Mouse (Mus musculus) CH12.LX (cell line): ENCODE results near the gene D630036H23Rik. TPM values are rescaled to one million over a fixed set of nuclear protein-coding genes. Genes with fewer than 3 reads are reported as not detected.

ENCODE experiments used
- DNase-seq: peaks from one replicate; pipeline ENCODE4 v3.0.0-alpha.2; 2013; ENCODE audit errors: extremely low read depth
- H3K27ac ChIP-seq: 2 replicates; pipeline ENCODE4 v1.5.1; 2012; ENCODE audit warnings: low read depth, mild to moderate bottlenecking, control low read depth, moderate library complexity; ENCODE audit not compliant: insufficient read depth
- H3K27me3 ChIP-seq: replicated peaks from 2 replicates; pipeline ENCODE3; 2012; ENCODE audit warnings: inconsistent platforms
- H3K36me3 ChIP-seq, 2 experiments: replicated peaks in 1 of 2; 2 replicates each; pipeline versions ENCODE3 to v1.6.1; 2012; ENCODE audit warnings: inconsistent platforms in 1 of 2, low read length in 1 of 2, mild to moderate bottlenecking in 1 of 2, mixed read lengths in 1 of 2, moderate library complexity in 1 of 2; ENCODE audit not compliant: control insufficient read depth in 1 of 2, insufficient read depth in 1 of 2
- H3K4me1 ChIP-seq, 2 experiments: 2 replicates each; pipeline ENCODE4 v1.6.1; 2012; ENCODE audit warnings: inconsistent platforms in 1 of 2, moderate library complexity in 1 of 2; ENCODE audit not compliant: insufficient read depth in 2 of 2, control insufficient read depth in 1 of 2
- H3K4me2 ChIP-seq: 2 replicates; pipeline ENCODE4 v1.6.1; 2012; ENCODE audit warnings: low read depth, mild to moderate bottlenecking, control low read depth; ENCODE audit not compliant: poor library complexity, insufficient read depth, severe bottlenecking
- H3K4me3 ChIP-seq, 3 experiments: fragments of 150-350 bp in 1 of 3; sonication (generic) in 1 of 3; replicated peaks in 1 of 3; 2 replicates each; pipeline versions ENCODE3 to v1.5.1; 2011 to 2012; ENCODE audit warnings: low read depth in 2 of 3, low read length in 2 of 3, mild to moderate bottlenecking in 2 of 3, moderate library complexity in 2 of 3, control low read depth in 1 of 3, improper control_type of control experiment in 1 of 3, inconsistent platforms in 1 of 3, mixed read lengths in 1 of 3; ENCODE audit not compliant: poor library complexity in 1 of 3
- H3K79me2 ChIP-seq: replicated peaks from 2 replicates; pipeline ENCODE4 v1.6.1; 2012; ENCODE audit warnings: mild to moderate bottlenecking, moderate library complexity; ENCODE audit not compliant: control insufficient read depth, poor library complexity, insufficient read depth, severe bottlenecking; ENCODE audit errors: extremely low read depth
- H3K9ac ChIP-seq: 2 replicates; pipeline ENCODE4 v1.6.1; 2012; ENCODE audit warnings: low read depth, mild to moderate bottlenecking, control low read depth, moderate library complexity; ENCODE audit not compliant: insufficient read depth
- H3K9me3 ChIP-seq: replicated peaks from 2 replicates; pipeline ENCODE3; 2012; ENCODE audit warnings: low read length, inconsistent platforms, mixed read lengths
- BHLHE40 ChIP-seq: IDR thresholded peaks from 2 replicates; pipeline ENCODE4 v1.6.1; 2011; ENCODE audit warnings: mild to moderate bottlenecking, low read depth, low read length, improper control_type of control experiment
- CHD1 ChIP-seq: IDR thresholded peaks from 2 replicates; pipeline ENCODE4 v1.6.1; 2012; ENCODE audit warnings: low read depth, low read length, improper control_type of control experiment, inconsistent platforms
- CHD2 ChIP-seq: IDR thresholded peaks from 2 replicates; pipeline ENCODE4 v1.6.1; 2011; ENCODE audit warnings: low read length, improper control_type of control experiment
- E2F4 ChIP-seq: IDR thresholded peaks from 2 replicates; pipeline ENCODE4 v1.6.1; 2011; ENCODE audit warnings: low read depth, low read length, improper control_type of control experiment; ENCODE audit not compliant: insufficient replicate concordance
- EP300 ChIP-seq: IDR thresholded peaks from 2 replicates; pipeline ENCODE4 v1.6.1; 2011; ENCODE audit warnings: low read length, improper control_type of control experiment
- JUN ChIP-seq: IDR thresholded peaks from 2 replicates; pipeline ENCODE4 v1.6.1; 2011; ENCODE audit warnings: low read depth, mild to moderate bottlenecking, low read length, improper control_type of control experiment, moderate library complexity; ENCODE audit not compliant: insufficient read depth
- JUND ChIP-seq: conservative IDR thresholded peaks from 2 replicates; pipeline ENCODE4 v1.6.1; 2011; ENCODE audit warnings: low read depth, low read length, improper control_type of control experiment
- KAT2A ChIP-seq: IDR thresholded peaks from 2 replicates; pipeline ENCODE4 v1.6.1; 2012; ENCODE audit warnings: low read length, improper control_type of control experiment, inconsistent platforms; ENCODE audit not compliant: insufficient replicate concordance
- MAFK ChIP-seq: IDR thresholded peaks from 2 replicates; pipeline ENCODE4 v1.6.1; 2011; ENCODE audit warnings: low read length, improper control_type of control experiment; ENCODE audit not compliant: insufficient replicate concordance
- PAX5 ChIP-seq: IDR thresholded peaks from 2 replicates; pipeline ENCODE4 v1.6.1; 2012; ENCODE audit warnings: low read length, inconsistent platforms, mixed read lengths
- ZC3H11A ChIP-seq: IDR thresholded peaks from 2 replicates; pipeline ENCODE4 v1.6.1; 2012; ENCODE audit warnings: low read depth, mild to moderate bottlenecking, inconsistent platforms, low read length, improper control_type of control experiment
- ZKSCAN1 ChIP-seq: IDR thresholded peaks from 2 replicates; pipeline ENCODE4 v1.6.1; 2012; ENCODE audit warnings: low read depth, inconsistent platforms, low read length, improper control_type of control experiment, borderline replicate concordance
- ZNF384 ChIP-seq: IDR thresholded peaks from 2 replicates; pipeline ENCODE4 v1.6.1; 2012; ENCODE audit warnings: low read depth, low read length, improper control_type of control experiment, inconsistent platforms
- dilution Hi-C: fragments of 300-500 bp; cut with MboI; formaldehyde crosslinking; loops from 2 replicates; pipeline ENCODE4 v1.14.3; 2020; ENCODE audit warnings: low sequenced_read_pairs; ENCODE audit not compliant: extremely low pct_unique_long_range_greater_than_20kb, extremely low pct_ligation_motif_present
- in situ Hi-C: fragments of 300-500 bp; cut with MboI; formaldehyde crosslinking; loops from 3 replicates; pipeline ENCODE4 v1.14.3; 2019; ENCODE audit warnings: low sequenced_read_pairs, low pct_ligation_motif_present, low pct_unique_long_range_greater_than_20kb, mixed read lengths
- polyA plus RNA-seq: library from polyadenylated mRNA; unstranded; fragments of >175 nt; gene quantifications from 2 replicates; pipeline ENCODE4 v1.2.1, GENCODE M21; 2012; ENCODE audit warnings: low read depth; ENCODE audit not compliant: insufficient read length
- total RNA-seq, 2 experiments: library from RNA; depleted of rRNA; stranded (reverse); fragments of 300-350 nt in 1 of 2; fragments of >200 nt in 1 of 2; gene quantifications; 2 replicates each; pipeline ENCODE4 v1.2.3; 2012 to 2014

D630036H23Rik gene
- total and polyA plus RNA-seq, 3 experiments = 0.25 TPM; not detected in 2

- Histone ChIP-seq H3K27me3 (no peaks in the 10 kb centered on the region), H3K9me3 (no peaks in the 10 kb centered on the region), H3K4me2 (peak overlapping the region; percentile 93), H3K36me3 (no peaks in the 10 kb centered on the region), H3K79me2 (no peaks in the 10 kb centered on the region), H3K27ac (no peak overlapping the region), H3K4me3 (no peak overlapping the region), H3K9ac (peak overlapping the region; percentile 23), H3K4me1 (no peaks in the 10 kb centered on the region; a peak in 1 of 4 replicates)
- DNase-seq = no peak
- dilution Hi-C loops (no loop called here), in situ Hi-C loops (no loop called here)
- no peak for TF ChIP-seq JUND
- TF ChIP-seq CHD1 = no peak
- no peak for TF ChIP-seq KAT2A
- TF ChIP-seq ZNF384 = no peak
- TF ChIP-seq PAX5 = no peak
Measured at GRCm38 (mm10) chr12:36423677-36424076, 41.7 kb upstream of the D630036H23Rik start.

GRCm38 (mm10) chr12:36395115-36395514 is 13.1 kb upstream of the D630036H23Rik start:
- Histone ChIP-seq H3K79me2 (no peaks in the 10 kb centered on the region), H3K27ac (no peak overlapping the region), H3K27me3 (no peaks in the 10 kb centered on the region), H3K9ac (no peak overlapping the region), H3K4me2 (no peak overlapping the region), H3K4me3 (no peak overlapping the region), H3K36me3 (no peaks in the 10 kb centered on the region), H3K9me3 (no peaks in the 10 kb centered on the region), H3K4me1 (no peaks in the 10 kb centered on the region)
- TF ChIP-seq CHD1 (no peak), BHLHE40 (no peak), JUND (no peak), E2F4 (no peak), JUN (no peak), EP300 (no peak), CHD2 (no peak)
- dilution Hi-C loops (no loop called here), in situ Hi-C loops (no loop called here)
- DNase-seq = no peak

GRCm38 (mm10) chr12:36386991-36387390 is 5.0 kb upstream of the D630036H23Rik start:
- TF ChIP-seq MAFK = peak; percentile 74
- TF ChIP-seq BHLHE40 = no peak
- no peak for TF ChIP-seq ZC3H11A
- no peak for TF ChIP-seq KAT2A
- TF ChIP-seq ZKSCAN1 = no peak
- H3K4me3 ChIP-seq = no peak overlapping the region
- H3K4me2 ChIP-seq = no peak overlapping the region
- H3K9me3 ChIP-seq = no peaks in the 10 kb centered on the region
- peaks cover 2 to 10% of the 10 kb centered on the region in 2 experiments; a peak in 3 of 4 replicates for H3K4me1 ChIP-seq
- in situ Hi-C loops = no loop called here
- H3K36me3 ChIP-seq = no peaks in the 10 kb centered on the region
- no peaks in the 10 kb centered on the region for H3K27me3 ChIP-seq
- H3K27ac ChIP-seq = no peak overlapping the region
- no peaks in the 10 kb centered on the region for H3K79me2 ChIP-seq
- DNase-seq = no peak
- H3K9ac ChIP-seq = no peak overlapping the region
- dilution Hi-C loops = no loop called here
